Mouse (Mus musculus) heart, embryonic 13.5 days (tissue): ENCODE results near the gene Srl. TPM values are rescaled to one million over a fixed set of nuclear protein-coding genes. Genes with fewer than 3 reads are reported as not detected.

Experiments
- ATAC-seq: fragments of 200-750 bp; cut with Nextera tagmentation; 2 replicates; pipeline ENCODE4 v1.8.0; 2017; ENCODE audit warnings: moderate TSS enrichment; ENCODE audit not compliant: insufficient number of reproducible peaks, low FRiP score, low TSS enrichment; ENCODE audit errors: extremely low read depth
- H3K27ac ChIP-seq: fragments of 300-500 bp; sonication (generic); replicated peaks from 2 replicates; pipeline ENCODE4 v1.5.1; 2015; ENCODE audit warnings: moderate library complexity, mild to moderate bottlenecking, inconsistent platforms
- H3K27me3 ChIP-seq: fragments of 300-500 bp; sonication (generic); replicated peaks from 2 replicates; pipeline ENCODE4 v1.6.1; 2015; ENCODE audit warnings: mild to moderate bottlenecking, inconsistent platforms
- H3K36me3 ChIP-seq: fragments of 300-500 bp; sonication (generic); 2 replicates; pipeline ENCODE4 v1.6.1; 2015; ENCODE audit warnings: mild to moderate bottlenecking, inconsistent platforms
- H3K4me1 ChIP-seq: fragments of 300-500 bp; sonication (generic); 2 replicates; pipeline ENCODE4 v1.6.1; 2015; ENCODE audit warnings: inconsistent platforms
- H3K4me2 ChIP-seq: fragments of 300-500 bp; sonication (generic); 2 replicates; pipeline ENCODE4 v1.6.1; 2015; ENCODE audit warnings: inconsistent platforms, mild to moderate bottlenecking, moderate library complexity
- H3K4me3 ChIP-seq: fragments of 300-500 bp; sonication (generic); 2 replicates; pipeline ENCODE4 v1.5.1; 2015; ENCODE audit warnings: moderate library complexity, mild to moderate bottlenecking, inconsistent platforms
- H3K9ac ChIP-seq: fragments of 300-500 bp; sonication (generic); 2 replicates; pipeline ENCODE4 v1.6.1; 2015; ENCODE audit warnings: inconsistent platforms, mild to moderate bottlenecking, moderate library complexity
- H3K9me3 ChIP-seq: fragments of 300-500 bp; sonication (generic); 2 replicates; pipeline ENCODE4 v1.6.1; 2016; ENCODE audit warnings: inconsistent platforms
- WGBS: fragments of 180-500 bp; shearing (Covaris S2); methylation state at CpG from one replicate; pipeline ENCODE4 v1.1.7; 2015; ENCODE audit warnings: mixed read lengths; 5-methylcytosine and 5-hydroxymethylcytosine counted together
- polyA plus RNA-seq: library from polyadenylated mRNA; unstranded; fragments of >200 nt; fragmentation: Nextera tagmentation; extraction: Ambion mirVana; gene quantifications from 2 replicates; pipeline ENCODE4 v1.2.1, GENCODE M21; 2015

Srl gene
- polyA plus RNA-seq, 1 experiment from 2014 or later = 177 TPM

GRCm38 (mm10) chr16:4551885-4552284 is 10.3 kb upstream of the Srl start:
- no peak overlapping the region for H3K27ac ChIP-seq

GRCm38 (mm10) chr16:4551056-4551455 is 9.4 kb upstream of the Srl start:
- ATAC-seq = no peak
- H3K4me2 ChIP-seq = no peak overlapping the region
- H3K4me1 ChIP-seq = peaks cover 41% of the 10 kb centered on the region
- WGBS = 34% methylated on average over 13 of the region's 13 CpGs
- H3K9me3 ChIP-seq = no peaks in the 10 kb centered on the region
- H3K27me3 ChIP-seq = no peaks in the 10 kb centered on the region
- peaks cover 53% of the 10 kb centered on the region for H3K36me3 ChIP-seq
- H3K4me3 ChIP-seq = no peak overlapping the region
- no peak overlapping the region for H3K9ac ChIP-seq
- no peak overlapping the region for H3K27ac ChIP-seq

More at GRCm38 (mm10) chr16:4551885-4552284, 10.3 kb upstream of the Srl start:
- H3K36me3 ChIP-seq = peaks cover 47% of the 10 kb centered on the region
- peaks cover 45% of the 10 kb centered on the region for H3K4me1 ChIP-seq
- ATAC-seq = no peak
- no peaks in the 10 kb centered on the region for H3K9me3 ChIP-seq
- 0 out of 2 replicates have a peak overlapping the region, but pooled peaks have one; percentile 21 for H3K9ac ChIP-seq
- H3K4me2 ChIP-seq = no peak overlapping the region
- WGBS = 87% methylated on average over 12 of the region's 12 CpGs
- H3K4me3 ChIP-seq = no peak overlapping the region
- no peaks in the 10 kb centered on the region for H3K27me3 ChIP-seq

GRCm38 (mm10) chr16:4548953-4549688 is 7.5 kb upstream of the Srl start:
- Histone ChIP-seq H3K4me3 (no peak overlapping the region), H3K4me1 (peaks cover 28% of the 10 kb centered on the region), H3K4me2 (no peak overlapping the region), H3K9me3 (no peaks in the 10 kb centered on the region), H3K9ac (no peak overlapping the region), H3K27ac (no peak overlapping the region), H3K27me3 (no peaks in the 10 kb centered on the region), H3K36me3 (peaks cover 63% of the 10 kb centered on the region)
- no peak for ATAC-seq
- WGBS = 91% methylated on average over 18 of the region's 18 CpGs

GRCm38 (mm10) chr16:4547611-4548010 is 6.0 kb upstream of the Srl start:
- Histone ChIP-seq H3K9me3 (no peaks in the 10 kb centered on the region), H3K4me2 (no peak overlapping the region), H3K9ac (no peak overlapping the region), H3K4me1 (peaks cover 16% of the 10 kb centered on the region), H3K27me3 (no peaks in the 10 kb centered on the region), H3K4me3 (no peak overlapping the region), H3K36me3 (peaks cover 63% of the 10 kb centered on the region), H3K27ac (no peak overlapping the region)
- WGBS = 89% methylated on average over 5 of the region's 5 CpGs
- no peak for ATAC-seq

- ATAC-seq = no peak
Measured at GRCm38 (mm10) chr16:4546838-4547237, 5.2 kb upstream of the Srl start.

GRCm38 (mm10) chr16:4544845-4545244 is 3.2 kb upstream of the Srl start:
- no peak overlapping the region for H3K4me2 ChIP-seq
- no peak overlapping the region for H3K27ac ChIP-seq
- 59% methylated on average over 9 of the region's 9 CpGs for WGBS
- no peaks in the 10 kb centered on the region for H3K27me3 ChIP-seq
- H3K4me3 ChIP-seq = no peak overlapping the region
- H3K4me1 ChIP-seq = peaks cover 17% of the 10 kb centered on the region
- H3K9ac ChIP-seq = no peak overlapping the region
- peaks cover 53% of the 10 kb centered on the region for H3K36me3 ChIP-seq
- no peak for ATAC-seq
- H3K9me3 ChIP-seq = no peaks in the 10 kb centered on the region

More at GRCm38 (mm10) chr16:4546838-4547237, 5.2 kb upstream of the Srl start:
- no peaks in the 10 kb centered on the region for H3K27me3 ChIP-seq
- H3K4me2 ChIP-seq = no peak overlapping the region
- no peak overlapping the region for H3K27ac ChIP-seq
- H3K9ac ChIP-seq = no peak overlapping the region
- peaks cover 14% of the 10 kb centered on the region for H3K4me1 ChIP-seq
- H3K4me3 ChIP-seq = no peak overlapping the region
- peaks cover 63% of the 10 kb centered on the region for H3K36me3 ChIP-seq
- H3K9me3 ChIP-seq = no peaks in the 10 kb centered on the region
- WGBS = 91% methylated on average over 8 of the region's 8 CpGs

- Histone ChIP-seq H3K4me3 (no peak overlapping the region), H3K4me2 (no peak overlapping the region), H3K9me3 (no peaks in the 10 kb centered on the region), H3K36me3 (peaks cover 38% of the 10 kb centered on the region), H3K27ac (0 out of 2 replicates have a peak overlapping the region, but pooled peaks have one; percentile 2), H3K9ac (peak overlapping the region; percentile 30; the same call in 1 of the 2 replicates), H3K4me1 (peaks cover 17% of the 10 kb centered on the region), H3K27me3 (no peaks in the 10 kb centered on the region)
- 71% methylated on average over 3 of the region's 3 CpGs for WGBS
- no peak for ATAC-seq
Measured at GRCm38 (mm10) chr16:4543266-4543665, 1.6 kb upstream of the Srl start.

- peak overlapping the region; percentile 67 for H3K9ac ChIP-seq
- peak overlapping the region; percentile 59 for H3K4me3 ChIP-seq
- H3K4me2 ChIP-seq = peak overlapping the region; percentile 72
- no peak overlapping the region for H3K27ac ChIP-seq
- no peaks in the 10 kb centered on the region for H3K9me3 ChIP-seq
- no peaks in the 10 kb centered on the region for H3K27me3 ChIP-seq
- WGBS = 39% methylated on average over 7 of the region's 7 CpGs
- peaks cover 26% of the 10 kb centered on the region for H3K4me1 ChIP-seq
- peaks cover 29% of the 10 kb centered on the region for H3K36me3 ChIP-seq
- ATAC-seq = no peak
Measured at GRCm38 (mm10) chr16:4542236-4542774, 689 bp upstream of the Srl start.

- Histone ChIP-seq H3K9ac (peak overlapping the region; percentile 82), H3K4me3 (peak overlapping the region; percentile 59), H3K4me2 (peak overlapping the region; percentile 72), H3K27ac (peak overlapping the region; percentile 51), H3K4me1 (peaks cover 28% of the 10 kb centered on the region), H3K9me3 (no peaks in the 10 kb centered on the region), H3K36me3 (peaks cover 16% of the 10 kb centered on the region), H3K27me3 (no peaks in the 10 kb centered on the region)
- no peak for ATAC-seq
- 64% methylated on average over 4 of the region's 4 CpGs for WGBS
Measured at GRCm38 (mm10) chr16:4541033-4541432, 583 bp downstream of the Srl start.

- WGBS = 89% methylated on average over 12 of the region's 12 CpGs
- H3K4me2 ChIP-seq = peak overlapping the region; percentile 72; the same call in 1 of the 2 replicates
- no peak for ATAC-seq
- H3K4me3 ChIP-seq = no peak overlapping the region
- H3K27me3 ChIP-seq = no peaks in the 10 kb centered on the region
- H3K27ac ChIP-seq = no peak overlapping the region
- peaks cover 28% of the 10 kb centered on the region for H3K4me1 ChIP-seq
- H3K9ac ChIP-seq = no peak overlapping the region
- H3K36me3 ChIP-seq = peaks cover 8% of the 10 kb centered on the region
- H3K9me3 ChIP-seq = no peaks in the 10 kb centered on the region
Measured at GRCm38 (mm10) chr16:4540064-4540775, 1.4 kb downstream of the Srl start.

- H3K27me3 ChIP-seq = no peaks in the 10 kb centered on the region
- 0 out of 2 replicates have a peak, but pooled peaks cover 3% of the 10 kb centered on the region for H3K36me3 ChIP-seq
- no peak overlapping the region for H3K9ac ChIP-seq
- no peak overlapping the region for H3K4me3 ChIP-seq
- ATAC-seq = no peak
- WGBS = 84% methylated on average over 4 of the region's 4 CpGs
- no peak overlapping the region for H3K4me2 ChIP-seq
- no peaks in the 10 kb centered on the region for H3K9me3 ChIP-seq
- H3K4me1 ChIP-seq = peaks cover 28% of the 10 kb centered on the region
- no peak overlapping the region for H3K27ac ChIP-seq
Measured at GRCm38 (mm10) chr16:4539521-4539920, 2.1 kb downstream of the Srl start.
